Mouse (Mus musculus) embryonic facial prominence, embryonic 10.5 days (tissue): Measurements from ENCODE around the gene Cebpa. TPM values are rescaled to one million over a fixed set of nuclear protein-coding genes. Genes with fewer than 3 reads are reported as not detected.

Experiments used
- DNase-seq: peaks from one replicate; pipeline ENCODE4 v3.0.0-alpha.2; 2017; ENCODE audit warnings: low spot score
- H3K27ac ChIP-seq: fragments of 300-500 bp; sonication (generic); replicated peaks from 2 replicates; pipeline ENCODE4 v1.5.1; 2016; ENCODE audit warnings: mild to moderate bottlenecking
- H3K27me3 ChIP-seq: fragments of 300-500 bp; sonication (generic); replicated peaks from 2 replicates; pipeline ENCODE4 v1.6.1; 2016; ENCODE audit warnings: low read depth, mild to moderate bottlenecking; ENCODE audit not compliant: poor library complexity, severe bottlenecking
- H3K36me3 ChIP-seq: fragments of 300-500 bp; sonication (generic); replicated peaks from 2 replicates; pipeline ENCODE4 v1.6.1; 2016; ENCODE audit warnings: mild to moderate bottlenecking, moderate library complexity
- H3K4me1 ChIP-seq: fragments of 300-500 bp; sonication (generic); 2 replicates; pipeline ENCODE4 v1.6.1; 2016
- H3K4me3 ChIP-seq: fragments of 300-500 bp; sonication (generic); 2 replicates; pipeline ENCODE4 v1.5.1; 2016; ENCODE audit warnings: mild to moderate bottlenecking, moderate library complexity
- H3K9me3 ChIP-seq: fragments of 300-500 bp; sonication (generic); 2 replicates; pipeline ENCODE4 v1.6.1; 2016; ENCODE audit warnings: mild to moderate bottlenecking
- WGBS: fragments of 180-500 bp; shearing (Covaris S2); methylation state at CpG from one replicate; pipeline ENCODE4 v1.1.7; 2016; 5-methylcytosine and 5-hydroxymethylcytosine counted together
- microRNA-seq: library from miRNA; unstranded; fragments of <30 nt; microRNA quantifications from one replicate; pipeline ENCODE4, GENCODE M21; 2017
- polyA plus RNA-seq: library from polyadenylated mRNA; unstranded; fragments of >200 nt; fragmentation: Nextera tagmentation; extraction: Ambion mirVana; gene quantifications from 2 replicates; pipeline ENCODE4 v1.2.1, GENCODE M21; 2016

Gene Cebpa
- polyA plus RNA-seq, 1 experiment from 2014 or later, result 0.45 TPM

- H3K36me3 ChIP-seq, result no peaks in the 10 kb centered on the region
- peaks cover 8% of the 10 kb centered on the region; the same call in 1 of the 2 replicates for H3K4me1 ChIP-seq
- 77% methylated on average over 3 of the region's 3 CpGs for WGBS
- H3K9me3 ChIP-seq, result peaks cover 3% of the 10 kb centered on the region; the same call in 1 of the 2 replicates
- no peak overlapping the region for H3K27ac ChIP-seq
- DNase-seq, result no peak
- H3K4me3 ChIP-seq, result no peak overlapping the region
- peaks cover 7% of the 10 kb centered on the region; the same call in 1 of the 2 replicates for H3K27me3 ChIP-seq
These were observed 38.4 kb downstream of the Cebpa start for GRCm38 (mm10) chr7:35157512-35157911.

- 83% methylated on average over 6 of the region's 6 CpGs for WGBS
- H3K36me3 ChIP-seq, result no peaks in the 10 kb centered on the region
- H3K27me3 ChIP-seq, result 0 out of 2 replicates have a peak, but pooled peaks cover 4% of the 10 kb centered on the region
- no peak for DNase-seq
- H3K9me3 ChIP-seq, result peaks cover 3% of the 10 kb centered on the region; the same call in 1 of the 2 replicates
- peaks cover 9% of the 10 kb centered on the region for H3K4me1 ChIP-seq
- no peak overlapping the region for H3K27ac ChIP-seq
- no peak overlapping the region for H3K4me3 ChIP-seq
These were observed 43.4 kb downstream of the Cebpa start for GRCm38 (mm10) chr7:35162443-35162842.

GRCm38 (mm10) chr7:35163600-35163999 lies 44.5 kb downstream of the Cebpa start:
- WGBS, result 73% methylated on average over 7 of the region's 7 CpGs
- Histone ChIP-seq H3K4me1 (peaks cover 13% of the 10 kb centered on the region), H3K36me3 (no peaks in the 10 kb centered on the region), H3K4me3 (no peak overlapping the region), H3K9me3 (peaks cover 3% of the 10 kb centered on the region; the same call in 1 of the 2 replicates), H3K27me3 (0 out of 2 replicates have a peak, but pooled peaks cover 7% of the 10 kb centered on the region), H3K27ac (no peak overlapping the region)
- no peak for DNase-seq

GRCm38 (mm10) chr7:35164131-35164530 lies 45.0 kb downstream of the Cebpa start:
- DNase-seq, result no peak

GRCm38 (mm10) chr7:35166988-35167387 lies 47.9 kb downstream of the Cebpa start:
- Histone ChIP-seq H3K4me3 (no peak overlapping the region), H3K36me3 (no peaks in the 10 kb centered on the region), H3K9me3 (no peaks in the 10 kb centered on the region), H3K27ac (no peak overlapping the region), H3K4me1 (peaks cover 18% of the 10 kb centered on the region), H3K27me3 (peaks cover 28% of the 10 kb centered on the region)
- WGBS, result 78% methylated on average over 5 of the region's 5 CpGs
- DNase-seq, result no peak

More at GRCm38 (mm10) chr7:35164131-35164530, 45.0 kb downstream of the Cebpa start:
- 70% methylated on average over 6 of the region's 6 CpGs for WGBS
- H3K27ac ChIP-seq, result no peak overlapping the region
- peaks cover 13% of the 10 kb centered on the region for H3K4me1 ChIP-seq
- H3K4me3 ChIP-seq, result no peak overlapping the region
- 0 out of 2 replicates have a peak, but pooled peaks cover 7% of the 10 kb centered on the region for H3K27me3 ChIP-seq
- no peaks in the 10 kb centered on the region for H3K36me3 ChIP-seq
- peaks cover 3% of the 10 kb centered on the region; the same call in 1 of the 2 replicates for H3K9me3 ChIP-seq

GRCm38 (mm10) chr7:35167925-35168324 lies 48.8 kb downstream of the Cebpa start:
- H3K4me3 ChIP-seq, result no peak overlapping the region
- peaks cover 34% of the 10 kb centered on the region for H3K27me3 ChIP-seq
- H3K9me3 ChIP-seq, result no peaks in the 10 kb centered on the region
- no peak overlapping the region for H3K27ac ChIP-seq
- 29% methylated on average over 2 of the region's 2 CpGs for WGBS
- peaks cover 23% of the 10 kb centered on the region for H3K4me1 ChIP-seq
- no peaks in the 10 kb centered on the region for H3K36me3 ChIP-seq
- DNase-seq, result no peak

GRCm38 (mm10) chr7:35169341-35169740 lies 50.2 kb downstream of the Cebpa start:
- Histone ChIP-seq H3K27ac (no peak overlapping the region), H3K36me3 (no peaks in the 10 kb centered on the region), H3K4me1 (peaks cover 18% of the 10 kb centered on the region), H3K4me3 (no peak overlapping the region), H3K27me3 (peaks cover 44% of the 10 kb centered on the region), H3K9me3 (no peaks in the 10 kb centered on the region)
- peak; percentile 85 for DNase-seq
- WGBS, result 15% methylated on average over 6 of the region's 6 CpGs

Small RNA genes within 50 kb of the gene (microRNA-seq; reads per million reads assigned to microRNA genes)
- not detected for gene Gm25033

Other genes with a start within 250 kb of the Cebpa start
- 77.1 and 79.7 TPM in 2 replicates for gene Pepd, start 206.9 kb upstream of the Cebpa start, polyA plus RNA-seq
- gene Cebpg, start 62.7 kb upstream of the Cebpa start, polyA plus RNA-seq, result 42.9 and 46.8 TPM in 2 replicates
- gene Slc7a10, start 67.1 kb downstream of the Cebpa start, polyA plus RNA-seq, result 0.53 and 0.69 TPM in 2 replicates
- 10.5 and 10.6 TPM in 2 replicates for gene Lrp3, start 96.2 kb downstream of the Cebpa start, polyA plus RNA-seq
- 17.9 and 18.7 TPM in 2 replicates for gene Gpatch1, start 199.1 kb downstream of the Cebpa start, polyA plus RNA-seq
- 5.2 and 5.5 TPM in 2 replicates for gene Rhpn2, start 214.9 kb downstream of the Cebpa start, polyA plus RNA-seq